Mouse (Mus musculus) fat pad, adult 2 months (tissue): ENCODE results near the gene Spata31d1b.

Experiments
- DNase-seq: peaks from one replicate; pipeline ENCODE4 v3.0.0-alpha.2; 2011; ENCODE audit warnings: low read depth, low spot score; ENCODE audit errors: extremely low read depth

The Spata31d1b gene

DNA sequence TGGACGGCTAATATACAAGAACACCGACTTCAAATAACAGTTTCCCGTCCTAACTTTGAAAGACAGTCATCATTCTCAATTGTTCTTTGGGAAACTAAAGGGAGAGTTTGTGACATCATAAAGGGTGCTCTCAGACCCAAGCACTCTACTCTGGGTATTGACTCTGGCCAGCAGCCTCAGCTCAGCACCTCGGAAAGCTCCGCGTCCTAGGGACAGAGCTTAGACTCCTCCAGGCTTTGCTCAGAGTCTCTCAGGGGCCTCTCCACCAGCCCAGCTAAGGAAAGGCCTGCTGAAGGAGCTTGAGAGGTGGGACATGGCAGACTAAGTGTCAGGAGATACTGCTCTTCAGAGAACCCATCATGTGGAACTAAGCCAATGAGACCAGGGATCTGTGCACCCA lies 34.1 kb downstream of the Spata31d1b start:
- no peak for DNase-seq

DNA sequence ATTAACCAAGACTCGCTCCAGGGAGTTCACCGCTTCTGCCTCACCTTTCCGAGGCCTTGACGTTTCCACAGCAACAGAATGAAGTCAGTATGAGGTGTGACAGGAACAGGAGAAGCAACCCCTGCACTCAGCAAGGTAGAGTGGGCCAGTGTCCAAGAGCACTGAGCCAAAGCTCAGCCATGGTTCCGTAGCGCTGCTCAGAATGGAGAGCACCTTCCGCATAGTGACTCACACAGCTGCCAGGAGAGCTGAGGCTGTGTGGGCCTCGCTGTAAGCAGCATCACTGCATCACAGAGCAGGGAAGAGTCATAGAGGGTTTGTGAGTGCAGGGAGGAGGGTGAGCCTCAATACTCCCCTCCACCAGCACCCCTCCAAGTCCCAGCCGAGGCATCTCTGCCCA lies 34.6 kb downstream of the Spata31d1b start, which contains the start of gene 1700014D04Rik:
1700014D04Rik (minus strand) TSS at position 42 of the 400 bp plus-strand sequence.
- DNase-seq, result no peak

DNA sequence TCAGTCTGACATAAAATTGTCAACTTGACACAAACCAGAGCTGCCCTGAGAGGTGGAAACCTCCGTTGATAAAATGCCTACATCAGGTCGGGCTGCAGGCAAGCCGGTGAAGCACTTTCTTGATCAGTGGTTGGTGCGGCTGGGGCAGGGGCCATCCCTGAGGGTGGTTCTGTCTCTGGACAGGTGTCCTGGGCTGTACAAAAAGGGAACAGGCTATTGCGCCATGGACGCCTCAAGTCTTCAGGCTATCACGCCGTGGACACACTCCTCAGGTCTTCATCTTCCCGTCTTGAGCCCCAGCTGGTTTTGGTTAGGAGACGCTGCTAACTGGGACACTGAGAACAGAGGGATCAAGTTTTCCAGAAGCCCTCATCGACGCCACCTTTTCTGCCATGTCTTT lies 38.2 kb downstream of the Spata31d1b start:
- DNase-seq, result no peak

GRCm38 (mm10) chr13:59756906-59757305 lies 44.8 kb downstream of the Spata31d1b start:
- DNase-seq, result no peak

GRCm38 (mm10) chr13:59762791-59763190 lies 50.7 kb downstream of the Spata31d1b start:
- no peak for DNase-seq

- DNase-seq, result no peak
Observed at GRCm38 (mm10) chr13:59766786-59767515, 54.9 kb downstream of the Spata31d1b start.

- no peak for DNase-seq
Observed at GRCm38 (mm10) chr13:59768531-59768930, 56.4 kb downstream of the Spata31d1b start.
